Mouse (Mus musculus): Measurements from ENCODE around the gene Gpx4. TPM values are rescaled to one million over a fixed set of nuclear protein-coding genes. Genes with fewer than 3 reads are reported as not detected.

The Gpx4 gene
- 250 to 253 TPM (median 251 TPM) in 3 replicates for total RNA-seq (2017)

DNA sequence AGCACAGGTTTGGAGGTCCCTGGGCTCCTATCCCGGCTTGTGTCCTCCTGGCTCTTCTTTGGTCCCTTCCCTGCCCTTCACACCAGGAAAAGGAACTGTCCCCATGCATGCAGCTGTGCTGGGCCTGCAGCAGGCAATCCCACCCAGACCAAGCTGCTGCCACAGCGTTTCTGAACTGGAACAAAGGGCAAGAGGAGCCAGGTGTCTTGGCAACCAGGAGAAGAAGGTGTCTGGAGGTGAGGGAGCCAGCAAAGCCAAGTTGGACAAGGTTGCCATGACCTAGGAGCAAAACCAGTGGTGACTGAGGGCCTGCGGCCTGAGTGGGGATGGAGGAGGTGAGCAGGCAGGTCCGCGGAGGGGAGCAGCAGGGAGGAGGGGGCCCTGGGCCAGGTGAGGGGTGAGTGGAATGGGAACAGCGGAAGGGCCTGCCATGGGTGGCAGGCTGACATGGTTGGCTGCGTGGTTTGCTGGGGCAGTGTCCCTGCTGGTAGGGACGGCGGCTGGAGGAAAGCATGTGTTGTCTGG, at the start of gene Gpx4:
Gene Gpx4, plus strand, starts transcription at position 126 of the 525 bp plus-strand sequence.
- no peak for ATAC-seq (replicated peaks; ENCODE audit: insufficient number of reproducible peaks, low FRiP score, low TSS enrichment, poor library complexity, severe bottlenecking)

DNA sequence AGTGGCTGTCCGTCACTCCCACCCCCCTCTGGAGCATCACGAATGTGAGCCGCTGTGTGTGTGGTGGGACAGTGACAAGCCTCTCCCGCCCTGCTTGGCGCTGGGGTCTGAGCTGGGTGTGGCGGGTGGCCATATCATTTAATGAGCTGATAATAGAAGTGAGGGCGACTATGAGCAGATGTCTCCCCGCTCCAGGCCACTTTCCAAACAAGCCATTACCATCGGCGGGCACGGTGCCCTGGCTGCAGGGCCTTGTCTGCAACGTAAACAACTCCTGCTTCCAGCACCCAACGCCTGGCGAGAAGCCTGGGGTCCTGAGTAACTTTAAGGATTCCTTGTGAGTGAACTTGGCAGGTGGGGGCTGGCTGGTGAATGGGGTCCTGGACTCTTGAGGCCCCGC, 49.1 kb upstream of the Gpx4 start:
- ATAC-seq (replicated peaks; ENCODE audit: insufficient number of reproducible peaks, low FRiP score, low TSS enrichment, poor library complexity, severe bottlenecking) = no peak

- ATAC-seq (replicated peaks; ENCODE audit: insufficient number of reproducible peaks, low FRiP score, low TSS enrichment, poor library complexity, severe bottlenecking) = no peak
Observed at GRCm38 (mm10) chr10:80001945-80002344, 45.0 kb upstream of the Gpx4 start.

DNA sequence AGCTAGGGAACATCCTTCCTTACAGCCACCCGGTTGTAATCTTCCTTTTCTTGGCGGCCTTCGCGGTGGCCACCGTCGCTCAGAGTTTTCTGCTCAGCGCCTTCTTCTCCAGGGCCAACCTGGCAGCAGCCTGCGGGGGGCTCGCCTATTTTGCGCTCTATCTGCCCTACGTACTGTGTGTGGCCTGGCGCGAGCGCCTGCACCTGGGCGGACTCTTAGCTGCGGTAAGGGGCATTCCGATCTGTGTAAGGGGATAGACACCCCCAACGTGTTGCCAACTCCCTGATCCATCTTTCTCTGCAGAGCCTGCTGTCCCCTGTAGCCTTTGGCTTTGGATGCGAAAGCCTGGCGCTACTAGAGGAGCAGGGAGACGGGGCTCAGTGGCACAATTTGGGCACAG, 44.1 kb upstream of the Gpx4 start:
- ATAC-seq (replicated peaks; ENCODE audit: insufficient number of reproducible peaks, low FRiP score, low TSS enrichment, poor library complexity, severe bottlenecking) = no peak

DNA sequence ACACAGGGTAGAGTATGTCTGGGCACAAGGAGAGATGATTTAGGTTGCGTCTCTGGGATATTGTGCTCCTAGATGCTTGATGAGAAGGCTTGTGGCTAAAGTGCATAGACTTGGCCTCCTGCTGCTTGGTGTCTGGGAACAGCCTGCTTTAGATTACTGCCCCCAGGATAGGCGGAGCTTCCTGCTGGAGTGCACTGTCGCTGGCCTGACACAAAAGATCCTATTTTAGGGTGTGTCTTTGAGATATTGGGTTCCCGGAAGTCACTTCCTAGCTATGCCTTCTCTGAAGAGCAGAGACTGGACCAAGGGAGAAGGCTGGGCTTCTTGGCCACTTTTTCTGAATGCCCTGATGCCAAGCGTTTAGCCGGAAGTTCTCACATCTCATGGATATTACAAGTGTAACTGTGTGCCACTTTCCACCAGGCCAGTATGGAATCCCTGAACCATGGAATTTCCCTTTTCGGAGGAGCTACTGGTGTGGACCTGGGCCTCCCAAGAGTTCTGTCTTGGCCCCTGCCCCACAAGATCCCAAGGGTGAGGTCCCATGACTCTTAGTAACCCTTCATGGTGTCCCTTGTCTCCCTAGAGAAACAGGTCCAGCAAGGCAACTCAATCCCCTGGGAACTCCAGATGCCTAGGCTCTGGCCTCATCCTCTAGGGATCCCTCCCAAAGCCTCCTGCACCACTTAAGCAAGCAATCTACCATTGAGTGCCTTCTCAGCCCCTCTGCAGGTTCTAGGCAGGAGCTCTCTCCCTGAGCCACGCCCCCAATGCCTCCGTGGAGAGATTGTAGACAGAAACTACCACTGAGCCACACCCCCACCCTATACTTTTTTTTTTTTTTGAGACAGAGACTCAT, 43.4 kb upstream of the Gpx4 start:
- no peak for ATAC-seq (replicated peaks; ENCODE audit: insufficient number of reproducible peaks, low FRiP score, low TSS enrichment, poor library complexity, severe bottlenecking)

- ATAC-seq (replicated peaks; ENCODE audit: insufficient number of reproducible peaks, low FRiP score, low TSS enrichment, poor library complexity, severe bottlenecking) = no peak
Observed at GRCm38 (mm10) chr10:80004233-80004705, 42.7 kb upstream of the Gpx4 start.

GRCm38 (mm10) chr10:80011740-80012139, 35.2 kb upstream of the Gpx4 start:
- ATAC-seq (replicated peaks; ENCODE audit: insufficient number of reproducible peaks, low FRiP score, low TSS enrichment, poor library complexity, severe bottlenecking) = no peak

GRCm38 (mm10) chr10:80013609-80014008, 33.4 kb upstream of the Gpx4 start:
- ATAC-seq (replicated peaks; ENCODE audit: insufficient number of reproducible peaks, low FRiP score, low TSS enrichment, poor library complexity, severe bottlenecking) = no peak

DNA sequence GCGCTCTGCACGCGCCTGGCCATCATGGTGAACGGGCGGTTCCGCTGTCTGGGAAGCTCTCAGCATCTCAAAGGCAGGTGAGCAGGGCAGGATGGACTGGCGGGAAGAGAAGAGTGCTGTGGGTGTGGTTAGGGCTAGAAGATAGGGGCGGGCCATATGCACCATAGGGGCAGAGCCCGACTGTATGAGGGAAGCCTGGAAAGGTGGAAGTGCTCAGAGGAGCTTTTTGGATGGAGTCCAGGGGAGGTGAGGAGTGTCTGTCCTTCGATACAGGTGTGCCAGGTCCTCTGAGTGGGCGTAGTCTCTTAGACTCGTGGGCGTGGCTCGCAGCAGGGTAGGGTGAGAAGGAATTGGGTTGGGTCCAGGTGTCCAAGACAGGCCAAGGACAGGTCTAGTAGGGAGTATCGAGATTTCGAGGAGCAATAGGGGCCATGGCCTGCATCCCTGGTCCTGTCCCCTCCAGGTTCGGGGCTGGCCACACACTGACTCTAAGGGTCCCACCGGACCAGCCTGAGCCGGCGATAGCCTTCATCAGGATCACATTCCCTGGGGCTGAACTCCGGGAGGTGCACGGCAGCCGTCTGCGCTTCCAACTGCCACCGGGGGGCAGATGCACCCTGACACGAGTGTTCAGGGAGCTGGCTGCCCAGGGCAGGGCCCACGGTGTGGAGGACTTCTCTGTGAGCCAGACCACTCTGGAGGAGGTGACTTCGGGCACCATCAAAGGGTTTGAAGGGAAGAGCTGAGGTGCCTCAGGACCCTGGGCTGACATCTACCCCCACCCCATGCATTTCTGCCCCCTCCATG, 32.3 kb upstream of the Gpx4 start:
- no peak for ATAC-seq (replicated peaks; ENCODE audit: insufficient number of reproducible peaks, low FRiP score, low TSS enrichment, poor library complexity, severe bottlenecking)

DNA sequence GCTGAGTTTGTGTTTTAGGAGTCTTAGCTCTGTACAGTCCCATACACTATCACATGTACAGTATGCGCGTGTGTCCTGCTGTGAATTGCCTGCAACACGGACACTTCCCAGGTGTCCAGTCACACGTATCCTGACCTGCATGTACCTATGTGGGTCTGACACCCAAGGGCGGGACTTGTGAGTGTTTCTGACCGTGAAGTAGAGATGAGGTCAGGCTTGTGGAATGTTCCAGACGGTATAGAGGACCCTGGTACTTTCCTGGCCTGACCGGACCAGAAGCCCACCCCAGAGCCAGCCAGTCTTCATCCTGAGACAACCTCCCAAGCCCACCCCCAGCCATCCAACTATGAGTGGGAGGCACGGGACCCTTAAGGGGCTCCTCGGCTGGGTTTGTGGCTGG, 31.4 kb upstream of the Gpx4 start:
- no peak for ATAC-seq (replicated peaks; ENCODE audit: insufficient number of reproducible peaks, low FRiP score, low TSS enrichment, poor library complexity, severe bottlenecking)

DNA sequence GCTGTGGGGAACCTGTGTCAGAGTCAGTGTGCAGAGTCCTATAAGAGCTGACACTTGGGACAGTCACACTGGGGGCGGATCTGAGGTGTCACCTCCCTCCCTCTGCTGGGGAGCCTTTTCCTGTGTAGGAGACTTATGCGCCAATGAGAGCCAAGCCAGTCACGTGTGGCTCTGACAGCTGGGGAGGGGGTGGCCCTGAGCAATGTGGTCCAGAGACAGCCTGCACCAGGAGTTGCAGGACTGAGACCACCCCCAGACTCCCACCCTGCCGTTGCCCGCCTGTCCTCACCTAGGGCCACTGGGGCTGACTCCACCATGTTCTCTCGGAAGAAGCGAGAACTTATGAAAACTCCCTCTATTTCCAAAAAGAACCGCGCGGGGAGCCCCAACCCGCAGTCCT, 30.5 kb upstream of the Gpx4 start, which contains the start of gene Arhgap45:
Gene Arhgap45, plus strand, starts transcription at position 143 of the 400 bp plus-strand sequence.
- ATAC-seq (replicated peaks; ENCODE audit: insufficient number of reproducible peaks, low FRiP score, low TSS enrichment, poor library complexity, severe bottlenecking) = peak; percentile 72

DNA sequence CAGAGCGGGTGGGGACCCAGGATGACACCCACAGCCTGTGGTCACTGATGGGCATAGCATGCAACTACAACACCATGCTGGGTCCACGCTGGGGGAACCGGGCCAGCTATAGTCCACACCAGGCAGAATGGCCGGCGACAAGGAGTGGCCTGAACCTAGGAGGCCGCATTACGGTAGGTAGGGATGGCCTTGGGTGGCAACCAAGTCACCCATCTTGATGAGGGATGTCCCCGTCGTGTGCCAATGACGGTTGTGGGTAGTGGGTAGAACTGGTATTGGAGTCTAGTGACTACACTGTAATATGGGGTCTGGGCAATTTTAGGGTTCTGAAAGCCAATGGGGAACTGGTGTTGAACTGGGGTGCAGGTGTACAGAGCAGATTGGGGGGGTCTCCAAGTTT, 30.0 kb upstream of the Gpx4 start:
- peak; percentile 19 for ATAC-seq (replicated peaks; ENCODE audit: insufficient number of reproducible peaks, low FRiP score, low TSS enrichment, poor library complexity, severe bottlenecking)

- ATAC-seq (replicated peaks; ENCODE audit: insufficient number of reproducible peaks, low FRiP score, low TSS enrichment, poor library complexity, severe bottlenecking) = peak; percentile 51
Observed at GRCm38 (mm10) chr10:80017361-80017760, 29.6 kb upstream of the Gpx4 start.

DNA sequence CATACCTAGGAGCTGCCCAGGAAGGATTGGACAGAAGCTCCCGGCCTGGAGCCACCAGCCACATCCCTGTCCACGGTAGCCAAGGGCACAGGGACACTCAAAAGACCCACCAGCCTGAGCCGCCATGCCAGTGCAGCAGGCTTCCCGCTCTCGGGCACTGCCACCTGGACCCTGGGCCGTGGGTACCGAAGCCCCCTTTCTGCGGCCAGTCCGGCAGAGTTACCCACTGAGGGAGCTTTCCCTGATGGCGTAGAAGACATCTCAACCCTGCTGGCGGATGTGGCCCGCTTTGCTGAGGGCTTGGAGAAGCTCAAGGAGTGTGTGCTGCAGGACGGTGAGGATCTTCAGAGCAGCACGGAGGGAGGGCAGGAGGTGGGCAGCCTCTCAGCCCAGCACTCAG, 29.2 kb upstream of the Gpx4 start:
- 0 out of 2 replicates have a peak, but pooled peaks have one; percentile 0 for ATAC-seq (replicated peaks; ENCODE audit: insufficient number of reproducible peaks, low FRiP score, low TSS enrichment, poor library complexity, severe bottlenecking)

- peak; percentile 30 for ATAC-seq (replicated peaks; ENCODE audit: insufficient number of reproducible peaks, low FRiP score, low TSS enrichment, poor library complexity, severe bottlenecking)
Observed at GRCm38 (mm10) chr10:80018739-80019297, 28.1 kb upstream of the Gpx4 start.

GRCm38 (mm10) chr10:80019471-80020131, 27.4 kb upstream of the Gpx4 start:
- ATAC-seq (replicated peaks; ENCODE audit: insufficient number of reproducible peaks, low FRiP score, low TSS enrichment, poor library complexity, severe bottlenecking) = no peak

GRCm38 (mm10) chr10:80020191-80020590, 26.8 kb upstream of the Gpx4 start:
- no peak for ATAC-seq (replicated peaks; ENCODE audit: insufficient number of reproducible peaks, low FRiP score, low TSS enrichment, poor library complexity, severe bottlenecking)

DNA sequence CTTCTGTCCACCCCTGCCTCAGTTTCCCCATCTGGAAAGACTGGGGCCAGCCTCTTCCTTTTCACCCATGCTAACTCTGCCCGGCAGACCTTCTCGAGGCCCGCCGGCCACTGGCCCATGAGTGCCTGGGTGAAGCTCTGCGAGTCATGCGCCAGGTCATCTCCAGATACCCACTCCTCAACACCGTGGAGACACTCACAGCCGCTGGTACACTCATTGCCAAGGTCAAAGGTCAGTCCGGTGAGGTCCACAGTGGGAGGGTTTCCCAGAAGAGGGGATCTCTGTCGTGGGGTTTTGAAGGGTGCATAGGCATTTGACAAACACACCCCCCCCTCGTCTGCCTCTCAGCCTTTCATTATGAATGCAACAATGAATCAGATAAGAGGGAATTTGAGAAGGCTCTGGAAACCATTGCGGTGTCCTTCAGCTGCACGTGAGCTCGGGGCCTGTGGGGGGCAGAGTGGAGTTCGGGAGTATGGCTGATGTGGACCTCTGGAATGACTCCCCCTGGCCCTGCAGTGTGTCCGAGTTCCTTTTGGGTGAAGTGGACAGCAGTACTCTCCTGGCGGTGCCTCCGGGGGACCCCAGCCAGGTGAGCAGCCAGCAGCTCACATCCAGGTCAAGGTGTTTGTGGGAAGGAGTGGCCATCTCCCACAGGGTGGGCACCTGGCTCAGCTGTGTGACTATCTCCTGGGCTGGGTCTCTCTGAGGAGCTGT, 26.2 kb upstream of the Gpx4 start:
- ATAC-seq (replicated peaks; ENCODE audit: insufficient number of reproducible peaks, low FRiP score, low TSS enrichment, poor library complexity, severe bottlenecking) = no peak
